Mouse (Mus musculus) neural tube, embryonic 15.5 days (tissue): ENCODE data around the gene Clic1. TPM values are rescaled to one million over a fixed set of nuclear protein-coding genes. Genes with fewer than 3 reads are reported as not detected.

ENCODE experiments used
- ATAC-seq: fragments of 200-750 bp; cut with Nextera tagmentation; 2 replicates; pipeline ENCODE4 v1.8.0; 2017; ENCODE audit warnings: mild to moderate bottlenecking, moderate TSS enrichment, moderate library complexity; ENCODE audit not compliant: low FRiP score
- H3K27ac ChIP-seq: fragments of 300-500 bp; sonication (generic); replicated peaks from 2 replicates; pipeline ENCODE4 v1.5.1; 2015; ENCODE audit warnings: mild to moderate bottlenecking, inconsistent platforms
- H3K27me3 ChIP-seq: fragments of 300-500 bp; sonication (generic); replicated peaks from 2 replicates; pipeline ENCODE4 v1.6.1; 2015; ENCODE audit warnings: inconsistent platforms
- H3K36me3 ChIP-seq: fragments of 300-500 bp; sonication (generic); 2 replicates; pipeline ENCODE4 v1.6.1; 2015; ENCODE audit warnings: inconsistent platforms
- H3K4me1 ChIP-seq: fragments of 300-500 bp; sonication (generic); 2 replicates; pipeline ENCODE4 v1.6.1; 2015; ENCODE audit warnings: inconsistent platforms
- H3K4me2 ChIP-seq: fragments of 300-500 bp; sonication (generic); 2 replicates; pipeline ENCODE4 v1.6.1; 2015; ENCODE audit warnings: inconsistent platforms, mild to moderate bottlenecking, moderate library complexity
- H3K4me3 ChIP-seq: fragments of 300-500 bp; sonication (generic); replicated peaks from 2 replicates; pipeline ENCODE4 v1.5.1; 2015; ENCODE audit warnings: mild to moderate bottlenecking, inconsistent platforms
- H3K9ac ChIP-seq: fragments of 300-500 bp; sonication (generic); replicated peaks from 2 replicates; pipeline ENCODE4 v1.6.1; 2015; ENCODE audit warnings: mild to moderate bottlenecking, inconsistent platforms
- H3K9me3 ChIP-seq: fragments of 300-500 bp; sonication (generic); replicated peaks from 2 replicates; pipeline ENCODE4 v1.6.1; 2016; ENCODE audit warnings: inconsistent platforms
- WGBS: fragments of 180-500 bp; shearing (Covaris S2); methylation state at CpG from one replicate; pipeline ENCODE4 v1.1.7; 2015; ENCODE audit warnings: mixed read lengths; 5-methylcytosine and 5-hydroxymethylcytosine counted together
- polyA plus RNA-seq: library from polyadenylated mRNA; unstranded; fragments of >200 nt; fragmentation: Nextera tagmentation; extraction: Ambion mirVana; gene quantifications from 2 replicates; pipeline ENCODE4 v1.2.1, GENCODE M21; 2015

Gene Clic1
- polyA plus RNA-seq, 1 experiment from 2014 or later, result 76.6 TPM

GRCm38 (mm10) chr17:35021842-35022477, 27.8 kb upstream of the Clic1 start:
- no peaks in the 10 kb centered on the region for H3K9me3 ChIP-seq
- H3K4me1 ChIP-seq, result peaks cover 15% of the 10 kb centered on the region
- H3K27me3 ChIP-seq, result no peaks in the 10 kb centered on the region
- 71% methylated on average over 6 of the region's 6 CpGs for WGBS
- H3K4me2 ChIP-seq, result no peak overlapping the region
- peaks cover under 1% of the 10 kb centered on the region; the same call in 1 of the 2 replicates for H3K36me3 ChIP-seq
- no peak overlapping the region for H3K4me3 ChIP-seq
- no peak overlapping the region for H3K27ac ChIP-seq
- ATAC-seq, result no peak
- H3K9ac ChIP-seq, result no peak overlapping the region

GRCm38 (mm10) chr17:35022541-35023060, 27.2 kb upstream of the Clic1 start:
- Histone ChIP-seq H3K4me1 (peaks cover 19% of the 10 kb centered on the region), H3K4me3 (no peak overlapping the region), H3K4me2 (no peak overlapping the region), H3K27ac (no peak overlapping the region), H3K9me3 (no peaks in the 10 kb centered on the region), H3K27me3 (no peaks in the 10 kb centered on the region), H3K36me3 (no peaks in the 10 kb centered on the region), H3K9ac (no peak overlapping the region)
- no peak for ATAC-seq
- 96% methylated on average over 8 of the region's 8 CpGs for WGBS

- Histone ChIP-seq H3K4me1 (peaks cover 21% of the 10 kb centered on the region), H3K4me2 (no peak overlapping the region), H3K36me3 (no peaks in the 10 kb centered on the region), H3K27ac (no peak overlapping the region), H3K9ac (no peak overlapping the region), H3K4me3 (no peak overlapping the region), H3K9me3 (no peaks in the 10 kb centered on the region), H3K27me3 (no peaks in the 10 kb centered on the region)
- 82% methylated on average over 5 of the region's 5 CpGs for WGBS
- no peak for ATAC-seq
Observed at GRCm38 (mm10) chr17:35023221-35023620, 26.5 kb upstream of the Clic1 start.

- Histone ChIP-seq H3K36me3 (no peaks in the 10 kb centered on the region), H3K27me3 (no peaks in the 10 kb centered on the region), H3K4me3 (no peak overlapping the region), H3K27ac (no peak overlapping the region), H3K4me2 (no peak overlapping the region), H3K4me1 (peaks cover 21% of the 10 kb centered on the region), H3K9me3 (no peaks in the 10 kb centered on the region), H3K9ac (no peak overlapping the region)
- WGBS, result 68% methylated on average over 4 of the region's 4 CpGs
- ATAC-seq, result no peak
Observed at GRCm38 (mm10) chr17:35023756-35024155, 26.0 kb upstream of the Clic1 start.

- no peak for ATAC-seq
- H3K27ac ChIP-seq, result no peak overlapping the region
- no peak overlapping the region for H3K9ac ChIP-seq
- H3K9me3 ChIP-seq, result no peaks in the 10 kb centered on the region
- H3K36me3 ChIP-seq, result no peaks in the 10 kb centered on the region
- no peaks in the 10 kb centered on the region for H3K27me3 ChIP-seq
- H3K4me1 ChIP-seq, result peaks cover 21% of the 10 kb centered on the region
- H3K4me3 ChIP-seq, result no peak overlapping the region
- 75% methylated on average over 12 of the region's 13 CpGs for WGBS
- no peak overlapping the region for H3K4me2 ChIP-seq
Observed at GRCm38 (mm10) chr17:35024261-35024660, 25.5 kb upstream of the Clic1 start.

- H3K9me3 ChIP-seq, result no peaks in the 10 kb centered on the region
- H3K4me1 ChIP-seq, result peaks cover 24% of the 10 kb centered on the region
- H3K4me3 ChIP-seq, result no peak overlapping the region
- ATAC-seq, result no peak
- H3K36me3 ChIP-seq, result no peaks in the 10 kb centered on the region
- 79% methylated on average over 6 of the region's 10 CpGs for WGBS
- H3K4me2 ChIP-seq, result no peak overlapping the region
- no peaks in the 10 kb centered on the region for H3K27me3 ChIP-seq
- H3K9ac ChIP-seq, result no peak overlapping the region
- no peak overlapping the region for H3K27ac ChIP-seq
Observed at GRCm38 (mm10) chr17:35024691-35025488, 24.9 kb upstream of the Clic1 start.

GRCm38 (mm10) chr17:35026206-35026605, 23.6 kb upstream of the Clic1 start:
- Histone ChIP-seq H3K36me3 (no peaks in the 10 kb centered on the region), H3K4me1 (peaks cover 26% of the 10 kb centered on the region), H3K9ac (no peak overlapping the region), H3K4me3 (no peak overlapping the region), H3K9me3 (no peaks in the 10 kb centered on the region), H3K27ac (no peak overlapping the region), H3K4me2 (no peak overlapping the region), H3K27me3 (no peaks in the 10 kb centered on the region)
- 80% methylated on average over 5 of the region's 5 CpGs for WGBS
- no peak for ATAC-seq

- no peaks in the 10 kb centered on the region for H3K27me3 ChIP-seq
- ATAC-seq, result 0 out of 2 replicates have a peak, but pooled peaks have one; percentile 32
- 0 out of 2 replicates have a peak within 1 kb of the TSS, but pooled peaks have one; percentile 9 for H3K4me2 ChIP-seq
- no peak within 1 kb of the TSS for H3K4me3 ChIP-seq
- no peaks in the 10 kb centered on the region for H3K9me3 ChIP-seq
- H3K27ac ChIP-seq, result peak within 1 kb of the TSS; percentile 48; the same call in 1 of the 2 replicates
- peaks cover 22% of the 10 kb centered on the region for H3K4me1 ChIP-seq
- no peaks in the 10 kb centered on the region for H3K36me3 ChIP-seq
- WGBS, result 33% methylated on average over 12 of the region's 13 CpGs
- H3K9ac ChIP-seq, result 0 out of 2 replicates have a peak within 1 kb of the TSS, but pooled peaks have one; percentile 10
Observed at GRCm38 (mm10) chr17:35027277-35028068, 22.3 kb upstream of the Clic1 start, which contains the start of gene Sapcd1. Gene Sapcd1, minus strand, starts transcription at chr17:35028016.

- no peak overlapping the region for H3K4me2 ChIP-seq
- H3K36me3 ChIP-seq, result no peaks in the 10 kb centered on the region
- H3K9ac ChIP-seq, result no peak overlapping the region
- no peak overlapping the region for H3K4me3 ChIP-seq
- 90% methylated on average over 2 of the region's 2 CpGs for WGBS
- no peak overlapping the region for H3K27ac ChIP-seq
- H3K4me1 ChIP-seq, result peaks cover 22% of the 10 kb centered on the region
- no peaks in the 10 kb centered on the region for H3K27me3 ChIP-seq
- H3K9me3 ChIP-seq, result no peaks in the 10 kb centered on the region
- no peak for ATAC-seq
Observed at GRCm38 (mm10) chr17:35028315-35028714, 21.5 kb upstream of the Clic1 start.

GRCm38 (mm10) chr17:35029691-35030532, 19.9 kb upstream of the Clic1 start:
- WGBS, result 30% methylated on average over 19 of the region's 19 CpGs
- Histone ChIP-seq H3K4me2 (peak overlapping the region; percentile 46), H3K9me3 (no peaks in the 10 kb centered on the region), H3K36me3 (no peaks in the 10 kb centered on the region), H3K9ac (peak overlapping the region; percentile 26; the same call in 1 of the 2 replicates), H3K27me3 (no peaks in the 10 kb centered on the region), H3K4me1 (peaks cover 22% of the 10 kb centered on the region), H3K27ac (no peak overlapping the region), H3K4me3 (0 out of 2 replicates have a peak overlapping the region, but pooled peaks have one; percentile 17)
- no peak for ATAC-seq
